Mouse (Mus musculus) bone marrow, adult 2 months (tissue): Measurements from ENCODE around the gene Cxcr5. TPM values are rescaled to one million over a fixed set of nuclear protein-coding genes. Genes with fewer than 3 reads are reported as not detected.
A peak's percentile ranks its signal among the peaks of the same experiment; 100 is the strongest.

Experiments used
- H3K27ac ChIP-seq: fragments of 200-500 bp; 2 replicates; pipeline ENCODE4 v1.5.1; 2012; ENCODE audit warnings: low read depth, mild to moderate bottlenecking, control low read depth, inconsistent platforms, low read length; ENCODE audit not compliant: control insufficient read depth, poor library complexity, insufficient read depth
- H3K4me1 ChIP-seq: fragments of 200-500 bp; 2 replicates; pipeline ENCODE4 v1.6.1; 2011; ENCODE audit warnings: low read length; ENCODE audit not compliant: control insufficient read depth, insufficient read depth
- H3K4me3 ChIP-seq: fragments of 200-500 bp; replicated peaks from 2 replicates; pipeline ENCODE3; 2011; ENCODE audit warnings: mild to moderate bottlenecking, low read depth, low read length, control low read depth; ENCODE audit not compliant: control insufficient read depth
- CTCF ChIP-seq: fragments of 200-500 bp; IDR thresholded peaks from 2 replicates; pipeline ENCODE4 v1.5.1; 2011; ENCODE audit warnings: low read length, control low read depth; ENCODE audit not compliant: control insufficient read depth, insufficient read depth
- POLR2A ChIP-seq: fragments of 200-500 bp; IDR thresholded peaks from 2 replicates; pipeline ENCODE4 v1.6.1; 2011; ENCODE audit warnings: low read depth, mild to moderate bottlenecking, control low read depth, low read length, borderline replicate concordance; ENCODE audit not compliant: control insufficient read depth
- WGBS: fragments of 180-500 bp; shearing (Covaris S2); methylation state at CpG from one replicate; pipeline ENCODE4 v1.1.7; 2018; 5-methylcytosine and 5-hydroxymethylcytosine counted together
- polyA plus RNA-seq: library from polyadenylated mRNA; stranded (reverse); fragments of >200 nt; gene quantifications from 2 replicates; pipeline ENCODE4 v1.2.4, GENCODE M21; 2011; ENCODE audit warnings: low replicate concordance; ENCODE audit not compliant: missing spikeins, insufficient read depth, insufficient read length

Cxcr5 gene
- polyA plus RNA-seq, 1 experiment = 13.4 TPM

GRCm38 (mm10) chr9:44488416-44488815, 73.3 kb downstream of the Cxcr5 start:
- Histone ChIP-seq H3K4me1 (no peaks in the 10 kb centered on the region; the same call in 1 of the 2 replicates), H3K27ac (no peak overlapping the region), H3K4me3 (no peak overlapping the region)
- 41% methylated on average over 8 of the region's 8 CpGs for WGBS
- TF ChIP-seq POLR2A (no peak), CTCF (no peak)

- 42% methylated on average over 7 of the region's 7 CpGs for WGBS
- TF ChIP-seq POLR2A = no peak
- no peak for TF ChIP-seq CTCF
- H3K4me3 ChIP-seq = no peak overlapping the region
- H3K27ac ChIP-seq = no peak overlapping the region
- H3K4me1 ChIP-seq = no peaks in the 10 kb centered on the region
Measured at GRCm38 (mm10) chr9:44487441-44487840, 74.2 kb downstream of the Cxcr5 start.

GRCm38 (mm10) chr9:44486741-44487421, 74.8 kb downstream of the Cxcr5 start:
- TF ChIP-seq POLR2A (no peak), CTCF (no peak)
- Histone ChIP-seq H3K27ac (no peak overlapping the region), H3K4me1 (no peaks in the 10 kb centered on the region), H3K4me3 (no peak overlapping the region)
- WGBS = 44% methylated on average over 15 of the region's 15 CpGs

- 54% methylated on average over 3 of the region's 3 CpGs for WGBS
- H3K4me3 ChIP-seq = no peak overlapping the region
- no peak for TF ChIP-seq POLR2A
- TF ChIP-seq CTCF = no peak
- no peak overlapping the region for H3K27ac ChIP-seq
- H3K4me1 ChIP-seq = no peaks in the 10 kb centered on the region
Measured at GRCm38 (mm10) chr9:44486335-44486734, 75.3 kb downstream of the Cxcr5 start.

- WGBS = 69% methylated on average over 14 of the region's 14 CpGs
- no peak overlapping the region for H3K4me3 ChIP-seq
- no peak for TF ChIP-seq CTCF
- 0 out of 2 replicates have a peak, but pooled peaks have one; percentile 3 for TF ChIP-seq POLR2A
- no peaks in the 10 kb centered on the region for H3K4me1 ChIP-seq
- H3K27ac ChIP-seq = no peak overlapping the region
Measured at GRCm38 (mm10) chr9:44485516-44486161, 76.0 kb downstream of the Cxcr5 start.

- no peak overlapping the region for H3K4me3 ChIP-seq
- 68% methylated on average over 6 of the region's 6 CpGs for WGBS
- no peak for TF ChIP-seq POLR2A
- no peak overlapping the region for H3K27ac ChIP-seq
- no peaks in the 10 kb centered on the region for H3K4me1 ChIP-seq
Measured at GRCm38 (mm10) chr9:44485105-44485515, 76.6 kb downstream of the Cxcr5 start.

GRCm38 (mm10) chr9:44484311-44485104, 77.2 kb downstream of the Cxcr5 start:
- H3K4me1 ChIP-seq = peaks cover 1% of the 10 kb centered on the region; the same call in 1 of the 2 replicates
- no peak overlapping the region for H3K27ac ChIP-seq
- 22% methylated on average over 7 of the region's 7 CpGs for WGBS
- peak overlapping the region; percentile 1 for H3K4me3 ChIP-seq
- TF ChIP-seq CTCF (no peak), POLR2A (no peak)

- peak overlapping the region; percentile 87; the same call in 1 of the 2 replicates for H3K27ac ChIP-seq
- under 1% methylated on average over 12 of the region's 12 CpGs for WGBS
Measured at GRCm38 (mm10) chr9:44483510-44484044, 78.1 kb downstream of the Cxcr5 start.

More at GRCm38 (mm10) chr9:44483510-44484044, 78.1 kb downstream of the Cxcr5 start:
- H3K4me3 ChIP-seq = peak overlapping the region; percentile 88
- H3K4me1 ChIP-seq = peaks cover 1% of the 10 kb centered on the region; the same call in 1 of the 2 replicates
- no peak for TF ChIP-seq POLR2A
- no peak for TF ChIP-seq CTCF
